Mouse (Mus musculus) kidney, postnatal 4 days (tissue): ENCODE measurements around the gene Zfp945.
A peak's percentile ranks its signal among the peaks of the same experiment; 100 is the strongest.
"Not testable (repeated sequence)": the region's sequence is repeated elsewhere in the genome, so short reads cannot be mapped to it uniquely, and the experiment has no call there.

ENCODE experiments used
- DNase-seq, 2 experiments: peaks; one replicate each; pipeline ENCODE4 v3.0.0; 2021; ENCODE audit warnings: mixed read lengths in 2 of 2

Gene Zfp945

GRCm38 (mm10) chr17:22866845-22867481, at the start of gene Zfp945:
Gene Zfp945, minus strand, starts transcription at chr17:22867134.
- DNase-seq = peak; percentile 85 to 90

GRCm38 (mm10) chr17:22888302-22888701, 21.4 kb upstream of the Zfp945 start:
- DNase-seq = no peak

GRCm38 (mm10) chr17:22884059-22884698, 17.2 kb upstream of the Zfp945 start:
- DNase-seq = no peak

- no peak for DNase-seq
These were observed 10.7 kb upstream of the Zfp945 start for GRCm38 (mm10) chr17:22877427-22878307.

GRCm38 (mm10) chr17:22876316-22876715, 9.4 kb upstream of the Zfp945 start:
- no peak for DNase-seq

- DNase-seq = not testable (repeated sequence)
These were observed 8.6 kb upstream of the Zfp945 start for GRCm38 (mm10) chr17:22875549-22875948.

GRCm38 (mm10) chr17:22866421-22866844, 501 bp downstream of the Zfp945 start:
- no peak for DNase-seq

GRCm38 (mm10) chr17:22821166-22821565, 45.8 kb downstream of the Zfp945 start:
- DNase-seq = no peak

GRCm38 (mm10) chr17:22818199-22818595, 48.7 kb downstream of the Zfp945 start:
- DNase-seq = no peak

- peak; percentile 81 to 86 for DNase-seq
These were observed 49.3 kb downstream of the Zfp945 start for GRCm38 (mm10) chr17:22817471-22818198.

GRCm38 (mm10) chr17:22799707-22800106, 67.2 kb downstream of the Zfp945 start:
- peak; percentile 34 to 43 for DNase-seq
